In genomic region chr13:55692535-55693242, GRCm38 (mm10) we compare ENCODE assay signal across 8 mouse cellular contexts. TPM values are rescaled to one million over a fixed set of nuclear protein-coding genes. Genes with fewer than 3 reads are reported as not detected.
DNase-seq lines count a peak whose midpoint lies in the region; ATAC-seq and TF ChIP-seq lines count a peak whose summit lies in the region.

B230219D22Rik (plus strand) TSS chr13:55693124.

- H3K4me1 ChIP-seq in embryonic facial prominence, embryonic 13.5 days: peaks cover 24% of the 10 kb centered on the region
- peaks cover 12% of the 10 kb centered on the region for H3K4me1 ChIP-seq in heart, adult 2 months (ENCODE audit: control insufficient read depth, insufficient read depth, low read length)
- peaks cover 19% of the 10 kb centered on the region for H3K4me1 ChIP-seq in limb, embryonic 13.5 days
- H3K4me1 ChIP-seq in midbrain, embryonic 16.5 days (ENCODE audit: control insufficient read depth, insufficient read depth, low read length): peaks cover 16% of the 10 kb centered on the region

- ATAC-seq in embryonic facial prominence, embryonic 13.5 days (ENCODE audit: insufficient number of reproducible peaks, insufficient read depth, low FRiP score, low TSS enrichment, low read depth): peak; percentile 95
- peak; percentile 96 for ATAC-seq in limb, embryonic 13.5 days (ENCODE audit: low FRiP score, low read depth)
- peak; percentile 98 for ATAC-seq in midbrain, embryonic 16.5 days

- H3K36me3 ChIP-seq in embryonic facial prominence, embryonic 13.5 days: no peaks in the 10 kb centered on the region
- H3K36me3 ChIP-seq in heart, adult 2 months (ENCODE audit: control insufficient read depth, insufficient read depth, low read length): peaks cover 3% of the 10 kb centered on the region; the same call in 1 of the 2 replicates
- H3K36me3 ChIP-seq in limb, embryonic 13.5 days: peaks cover 6% of the 10 kb centered on the region; the same call in 1 of the 2 replicates
- no peaks in the 10 kb centered on the region for H3K36me3 ChIP-seq in midbrain, embryonic 16.5 days (ENCODE audit: control insufficient read depth, insufficient read depth, low read length)

- H3K27me3 ChIP-seq in embryonic facial prominence, embryonic 13.5 days: no peaks in the 10 kb centered on the region
- H3K27me3 ChIP-seq in heart, adult 2 months (ENCODE audit: control insufficient read depth, insufficient read depth, low read length): no peaks in the 10 kb centered on the region
- H3K27me3 ChIP-seq in limb, embryonic 13.5 days: no peaks in the 10 kb centered on the region
- no peaks in the 10 kb centered on the region for H3K27me3 ChIP-seq in midbrain, embryonic 16.5 days (ENCODE audit: control insufficient read depth, insufficient read depth, low read depth, low read length)

- intact Hi-C loops in heart, adult 2 months (cut with DNase I): loop anchor here (1.0 to 2.0 kb wide), 2 partner anchors 22 to 34 kb away; partner anchors contain the start of genes Pcbd2 and Txndc15

- 0 out of 2 replicates have a peak, but pooled peaks have one; percentile 9 for TF ChIP-seq EP300 in heart, adult 2 months (IDR thresholded peaks at IDR 0.05; ENCODE audit: insufficient read depth, low read depth, low read length)

- peak within 1 kb of the TSS; percentile 98 for H3K27ac ChIP-seq in embryonic facial prominence, embryonic 13.5 days
- peak within 1 kb of the TSS; percentile 98 for H3K27ac ChIP-seq in heart, adult 2 months
- H3K27ac ChIP-seq in limb, embryonic 13.5 days: peak within 1 kb of the TSS; percentile 97
- H3K27ac ChIP-seq in midbrain, embryonic 16.5 days (ENCODE audit: low read length): peak within 1 kb of the TSS; percentile 97

- peak within 1 kb of the TSS; percentile 100 for H3K9ac ChIP-seq in embryonic facial prominence, embryonic 13.5 days
- H3K9ac ChIP-seq in heart, adult 2 months (ENCODE audit: low read depth, low read length): peak within 1 kb of the TSS; percentile 95
- peak within 1 kb of the TSS; percentile 100 for H3K9ac ChIP-seq in limb, embryonic 13.5 days
- peak within 1 kb of the TSS; percentile 100 for H3K9ac ChIP-seq in midbrain, embryonic 16.5 days (ENCODE audit: low read depth, low read length)

- no peaks in the 10 kb centered on the region for H3K9me3 ChIP-seq in embryonic facial prominence, embryonic 13.5 days
- no peaks in the 10 kb centered on the region for H3K9me3 ChIP-seq in limb, embryonic 13.5 days
- no peaks in the 10 kb centered on the region for H3K9me3 ChIP-seq in midbrain, embryonic 16.5 days (replicated peaks; ENCODE audit: control insufficient read depth, low read length, poor library complexity, severe bottlenecking)

- peaks cover 2% of the 10 kb centered on the region for H3K79me2 ChIP-seq in heart, adult 2 months (replicated peaks; ENCODE audit: control insufficient read depth, insufficient read depth, low read length)

- H3K4me3 ChIP-seq in embryonic facial prominence, embryonic 13.5 days: peak within 1 kb of the TSS; percentile 94
- peak within 1 kb of the TSS; percentile 97 for H3K4me3 ChIP-seq in heart, adult 2 months
- peak within 1 kb of the TSS; percentile 97 for H3K4me3 ChIP-seq in limb, embryonic 13.5 days
- peak within 1 kb of the TSS; percentile 96 for H3K4me3 ChIP-seq in midbrain, embryonic 16.5 days (ENCODE audit: low read depth, low read length)

- WGBS in embryonic facial prominence, embryonic 13.5 days: 2% methylated on average over 51 of the region's 51 CpGs
- 1% methylated on average over 51 of the region's 51 CpGs for WGBS in heart, adult 2 months
- WGBS in limb, embryonic 13.5 days: 2% methylated on average over 50 of the region's 51 CpGs
- 2% methylated on average over 49 of the region's 51 CpGs for WGBS in midbrain, embryonic 16.5 days

- peak; percentile 35; the same call in 1 of the 2 replicates for TF ChIP-seq CTCF in heart, adult 2 months (IDR thresholded peaks at IDR 0.05)

- peak within 1 kb of the TSS; percentile 77 for H3K4me2 ChIP-seq in embryonic facial prominence, embryonic 13.5 days
- peak within 1 kb of the TSS; percentile 81 for H3K4me2 ChIP-seq in limb, embryonic 13.5 days (replicated peaks)
- peak within 1 kb of the TSS; percentile 60 for H3K4me2 ChIP-seq in midbrain, embryonic 16.5 days (ENCODE audit: low read length)

- peak; percentile 96 for DNase-seq in 3134 (ENCODE audit: extremely low read depth, insufficient read length, low spot score)
- peak; percentile 90 to 92 for DNase-seq in adrenal gland, postnatal 36 days
- DNase-seq in heart, adult 2 months: peak; percentile 93
- DNase-seq in kidney, adult 8-10 months: peak; percentile 81 to 87
- DNase-seq in spleen, postnatal 10 days (ENCODE audit: low spot score in 2 of 2): peak; percentile 92 to 93

- TF ChIP-seq POLR2A in heart, adult 2 months (IDR thresholded peaks at IDR 0.05; ENCODE audit: insufficient read depth, low read depth, low read length): peak; percentile 97

RNA-seq across cellular contexts. Expression of gene B230219D22Rik, which starts in this region (rescaled TPM):
- 10 to 100 TPM; 63.5 to 65.7 TPM for total RNA-seq in adrenal gland, postnatal 36 days (2021)
- 71.5 and 73.7 TPM in 2 replicates for polyA plus RNA-seq in embryonic facial prominence, embryonic 13.5 days (2015; fragmentation: Nextera tagmentation; extraction: Ambion mirVana)
- total RNA-seq in heart, adult 2 months (2021): 10 to 100 TPM; 39.4 to 42.2 TPM
- polyA plus RNA-seq in heart, adult 2 months (2012; rRNA removed): 22.1 and 52.1 TPM in 2 replicates
- polyA plus RNA-seq in limb, embryonic 13.5 days (2015; fragmentation: Nextera tagmentation; extraction: Ambion mirVana): 65.9 and 66.4 TPM in 2 replicates
- polyA plus RNA-seq in midbrain, embryonic 16.5 days (2015; fragmentation: Nextera tagmentation; extraction: Ambion mirVana): 82.3 and 84.5 TPM in 2 replicates

Comparison
In these comparisons a context has a peak if more than half of its experiments do, and no peak if none do; other contexts are left out.
1. Peak in every context shown above with its lines: DNase-seq, ATAC-seq, H3K4me3 ChIP-seq and H3K27ac ChIP-seq.